Mouse (Mus musculus) bone marrow macrophage, adult 2 months (primary cell): ENCODE results near the gene Pkn3. TPM values are rescaled to one million over a fixed set of nuclear protein-coding genes. Genes with fewer than 3 reads are reported as not detected.
"Not testable (repeated sequence)": the region's sequence is repeated elsewhere in the genome, so short reads cannot be mapped to it uniquely, and the experiment has no call there.

Experiments used
- H3K27ac ChIP-seq: 2 replicates; pipeline ENCODE4 v1.5.1; 2012; ENCODE audit warnings: low read depth, low read length; ENCODE audit not compliant: insufficient read depth
- H3K4me1 ChIP-seq: 2 replicates; pipeline ENCODE4 v1.6.1; 2012; ENCODE audit warnings: low read length; ENCODE audit not compliant: control insufficient read depth, insufficient read depth
- H3K4me3 ChIP-seq: 2 replicates; pipeline ENCODE4 v1.5.1; 2012; ENCODE audit warnings: mild to moderate bottlenecking, low read length, moderate library complexity; ENCODE audit not compliant: insufficient read depth
- CTCF ChIP-seq: IDR thresholded peaks from 2 replicates; pipeline ENCODE4 v1.5.1; 2012; ENCODE audit warnings: low read depth, mild to moderate bottlenecking, low read length, moderate library complexity
- POLR2A ChIP-seq: IDR thresholded peaks from 2 replicates; pipeline ENCODE4 v1.6.1; 2012; ENCODE audit warnings: mild to moderate bottlenecking, low read depth, low read length, borderline replicate concordance
- polyA plus RNA-seq: library from polyadenylated mRNA; stranded (reverse); fragments of >200 nt; gene quantifications from 2 replicates; pipeline ENCODE4 v1.2.4, GENCODE M21; 2012; ENCODE audit not compliant: missing spikeins, insufficient read depth, insufficient read length

The Pkn3 gene
- polyA plus RNA-seq, 1 experiment, result 7.2 TPM

- Histone ChIP-seq H3K27ac (peak overlapping the region; percentile 94), H3K4me3 (peak overlapping the region; percentile 94), H3K4me1 (peaks cover 18% of the 10 kb centered on the region)
- no peak for TF ChIP-seq POLR2A
- no peak for TF ChIP-seq CTCF
These were observed 57.6 kb downstream of the Pkn3 start for GRCm38 (mm10) chr2:30134928-30135620.

GRCm38 (mm10) chr2:30136458-30136857 is 59.0 kb downstream of the Pkn3 start:
- TF ChIP-seq CTCF, result no peak
- TF ChIP-seq POLR2A, result no peak
- H3K4me1 ChIP-seq, result peaks cover 18% of the 10 kb centered on the region
- H3K4me3 ChIP-seq, result no peak overlapping the region
- no peak overlapping the region for H3K27ac ChIP-seq

GRCm38 (mm10) chr2:30140021-30140420 is 62.5 kb downstream of the Pkn3 start:
- H3K4me3 ChIP-seq, H3K4me1 ChIP-seq, H3K27ac ChIP-seq: not testable (repeated sequence)

Other genes with a start within 250 kb of the Pkn3 start
- 7.9 and 10.1 TPM in 2 replicates for gene Cercam, start 208.5 kb upstream of the Pkn3 start, polyA plus RNA-seq
- gene Odf2, start 188.5 kb upstream of the Pkn3 start, polyA plus RNA-seq, result 49.8 and 50.6 TPM in 2 replicates
- gene Gle1, start 142.3 kb upstream of the Pkn3 start, polyA plus RNA-seq, result 19.0 and 20.6 TPM in 2 replicates
- gene Sptan1, start 112.1 kb upstream of the Pkn3 start, polyA plus RNA-seq, result 98.2 and 109 TPM in 2 replicates
- 8.2 TPM in 2 replicates for gene Wdr34, start 28.8 kb upstream of the Pkn3 start, polyA plus RNA-seq
- gene Set, start 20.3 kb upstream of the Pkn3 start, polyA plus RNA-seq, result 167 and 173 TPM in 2 replicates
- 23.7 and 28.2 TPM in 2 replicates for gene Zdhhc12, start 16.0 kb downstream of the Pkn3 start, polyA plus RNA-seq
- gene Zer1, start 46.9 kb downstream of the Pkn3 start, polyA plus RNA-seq, result 22.8 and 26.8 TPM in 2 replicates
- gene Tbc1d13, start 56.1 kb downstream of the Pkn3 start, polyA plus RNA-seq, result 95.7 and 107 TPM in 2 replicates
- 5.4 and 6.4 TPM in 2 replicates for gene Endog, start 93.8 kb downstream of the Pkn3 start, polyA plus RNA-seq
- gene Spout1, start 100.8 kb downstream of the Pkn3 start, polyA plus RNA-seq, result 12.5 and 12.9 TPM in 2 replicates
- gene Kyat1, start 128.2 kb downstream of the Pkn3 start, polyA plus RNA-seq, result 3.5 and 3.9 TPM in 2 replicates
- gene Lrrc8a, start 160.0 kb downstream of the Pkn3 start, polyA plus RNA-seq, result 17.0 and 18.9 TPM in 2 replicates
- gene Gm28035, start 162.9 kb downstream of the Pkn3 start, polyA plus RNA-seq, result 0.91 and 1.6 TPM in 2 replicates
- gene Phyhd1, start 188.5 kb downstream of the Pkn3 start, polyA plus RNA-seq, result 8.2 and 15.3 TPM in 2 replicates
- gene Gm28038, start 203.4 kb downstream of the Pkn3 start, polyA plus RNA-seq, result 3.5 TPM in 1 of 2 replicates, not detected in the other
- 11.5 and 12.4 TPM in 2 replicates for gene Dolk, start 208.7 kb downstream of the Pkn3 start, polyA plus RNA-seq
- gene Nup188, start 208.7 kb downstream of the Pkn3 start, polyA plus RNA-seq, result 14.9 and 16.0 TPM in 2 replicates